In genomic region chr4:127325276-127325675, GRCm38 (mm10) we compare ENCODE assay signal across 13 mouse cellular contexts. TPM values are rescaled to one million over a fixed set of nuclear protein-coding genes. Genes with fewer than 3 reads are reported as not detected.
"Had no signal": no experiment of that assay in that cellular context is flagged by ENCODE, and none has a peak within 500 bp of the region (broad histone marks: within the 10 kb centered on the region; RNA-seq: fewer than 3 reads in every experiment).

No protein-coding gene starts in this region.

- H3K9ac ChIP-seq: liver, embryonic 13.5 days; lung, embryonic 15.5 days; midbrain, embryonic 13.5 days; neural tube, embryonic 13.5 days; stomach, embryonic 15.5 days had no signal

- H3K9me3 ChIP-seq: liver, embryonic 13.5 days; lung, embryonic 15.5 days; megakaryocyte, embryonic 14.5 days; midbrain, embryonic 10.5 days; midbrain, embryonic 13.5 days; neural tube, embryonic 13.5 days; stomach, embryonic 15.5 days had no signal

- H3K36me3 ChIP-seq: liver, embryonic 13.5 days; lung, embryonic 15.5 days; midbrain, embryonic 10.5 days; midbrain, embryonic 13.5 days; neural tube, embryonic 13.5 days; stomach, embryonic 15.5 days had no signal

- H3K27ac ChIP-seq: kidney, postnatal 0 days; left cerebral cortex, adult 2 months; liver, embryonic 13.5 days; lung, embryonic 15.5 days; midbrain, embryonic 10.5 days; midbrain, embryonic 13.5 days; neural tube, embryonic 13.5 days; stomach, embryonic 15.5 days had no signal

- H3K4me2 ChIP-seq: liver, embryonic 13.5 days; lung, embryonic 15.5 days; midbrain, embryonic 13.5 days; neural tube, embryonic 13.5 days; stomach, embryonic 15.5 days had no signal

- H3K4me3 ChIP-seq: left cerebral cortex, adult 2 months; liver, embryonic 13.5 days; lung, embryonic 15.5 days; midbrain, embryonic 10.5 days; midbrain, embryonic 13.5 days; myocyte; neural tube, embryonic 13.5 days; stomach, embryonic 15.5 days had no signal

RNA-seq across cellular contexts. Expression of gene Gjb3, which starts 5.4 kb away (rescaled TPM):
- polyA plus RNA-seq: liver, adult 2 months; neural tube, embryonic 13.5 days had no signal

RNA-seq across cellular contexts. Expression of gene Gjb4, which starts 28.6 kb away (rescaled TPM):
- polyA plus RNA-seq: intestine, embryonic 14.5 days; liver, adult 2 months; liver, embryonic 13.5 days; neural tube, embryonic 13.5 days; thymus, postnatal 0 days had no signal

RNA-seq across cellular contexts. Expression of gene Gjb5, which starts 32.7 kb away (rescaled TPM):
- polyA plus RNA-seq: liver, adult 2 months had no signal
